Mouse (Mus musculus) embryonic facial prominence, embryonic 15.5 days (tissue): ENCODE results near the gene Gimap4. TPM values are rescaled to one million over a fixed set of nuclear protein-coding genes. Genes with fewer than 3 reads are reported as not detected.

ENCODE experiments used
- ATAC-seq: fragments of 200-750 bp; cut with Nextera tagmentation; 2 replicates; pipeline ENCODE4 v1.8.0; 2017; ENCODE audit warnings: low read depth, moderate TSS enrichment; ENCODE audit not compliant: insufficient number of reproducible peaks, low FRiP score, low TSS enrichment
- H3K27ac ChIP-seq: fragments of 300-500 bp; sonication (generic); replicated peaks from 2 replicates; pipeline ENCODE4 v1.5.1; 2015; ENCODE audit warnings: mild to moderate bottlenecking, inconsistent platforms
- H3K27me3 ChIP-seq: fragments of 300-500 bp; sonication (generic); 2 replicates; pipeline ENCODE4 v1.6.1; 2015; ENCODE audit warnings: inconsistent platforms
- H3K36me3 ChIP-seq: fragments of 300-500 bp; sonication (generic); 2 replicates; pipeline ENCODE4 v1.6.1; 2015; ENCODE audit warnings: mild to moderate bottlenecking, inconsistent platforms
- H3K4me1 ChIP-seq: fragments of 300-500 bp; sonication (generic); 2 replicates; pipeline ENCODE4 v1.6.1; 2015; ENCODE audit warnings: inconsistent platforms
- H3K4me2 ChIP-seq: fragments of 300-500 bp; sonication (generic); replicated peaks from 2 replicates; pipeline ENCODE4 v1.6.1; 2015; ENCODE audit warnings: mild to moderate bottlenecking, inconsistent platforms
- H3K4me3 ChIP-seq: fragments of 300-500 bp; sonication (generic); replicated peaks from 2 replicates; pipeline ENCODE4 v1.5.1; 2015; ENCODE audit warnings: mild to moderate bottlenecking, inconsistent platforms
- H3K9ac ChIP-seq: fragments of 300-500 bp; sonication (generic); 2 replicates; pipeline ENCODE4 v1.6.1; 2015; ENCODE audit warnings: inconsistent platforms
- H3K9me3 ChIP-seq: fragments of 300-500 bp; sonication (generic); replicated peaks from 2 replicates; pipeline ENCODE4 v1.6.1; 2016; ENCODE audit warnings: inconsistent platforms
- WGBS: fragments of 180-500 bp; shearing (Covaris S2); methylation state at CpG from one replicate; pipeline ENCODE4 v1.1.7; 2015; 5-methylcytosine and 5-hydroxymethylcytosine counted together
- polyA plus RNA-seq: library from polyadenylated mRNA; unstranded; fragments of >200 nt; fragmentation: Nextera tagmentation; extraction: Ambion mirVana; gene quantifications from 2 replicates; pipeline ENCODE4 v1.2.1, GENCODE M21; 2015

Gene Gimap4
- polyA plus RNA-seq, 1 experiment from 2014 or later, result 13.4 TPM

DNA sequence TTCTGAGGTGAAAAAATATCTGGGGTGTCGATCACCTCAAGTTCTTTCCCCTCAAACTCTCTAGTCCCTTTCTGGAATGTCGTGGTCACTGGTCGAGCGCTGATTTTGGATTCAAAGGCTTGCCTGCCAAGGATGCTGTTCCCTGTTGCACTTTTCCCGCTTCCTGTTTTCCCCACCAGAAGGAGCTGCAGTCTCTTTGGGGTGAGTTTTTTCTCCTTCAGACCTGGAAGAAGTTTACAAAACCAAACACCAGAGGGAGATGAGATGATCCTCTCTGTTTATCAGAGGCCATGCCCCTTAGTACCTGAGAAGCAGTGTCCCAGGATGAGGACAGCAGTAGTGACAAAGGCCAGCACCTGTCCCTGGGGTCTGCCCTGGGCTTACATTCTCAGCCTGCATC is 18.3 kb downstream of the Gimap4 start:
- Histone ChIP-seq H3K4me3 (no peak overlapping the region), H3K27me3 (no peaks in the 10 kb centered on the region), H3K4me1 (no peaks in the 10 kb centered on the region), H3K9ac (no peak overlapping the region), H3K9me3 (no peaks in the 10 kb centered on the region), H3K4me2 (no peak overlapping the region), H3K36me3 (no peaks in the 10 kb centered on the region), H3K27ac (no peak overlapping the region)
- 60% methylated on average over 5 of the region's 5 CpGs for whole genome bisulfite sequencing
- ATAC-seq, result no peak

DNA sequence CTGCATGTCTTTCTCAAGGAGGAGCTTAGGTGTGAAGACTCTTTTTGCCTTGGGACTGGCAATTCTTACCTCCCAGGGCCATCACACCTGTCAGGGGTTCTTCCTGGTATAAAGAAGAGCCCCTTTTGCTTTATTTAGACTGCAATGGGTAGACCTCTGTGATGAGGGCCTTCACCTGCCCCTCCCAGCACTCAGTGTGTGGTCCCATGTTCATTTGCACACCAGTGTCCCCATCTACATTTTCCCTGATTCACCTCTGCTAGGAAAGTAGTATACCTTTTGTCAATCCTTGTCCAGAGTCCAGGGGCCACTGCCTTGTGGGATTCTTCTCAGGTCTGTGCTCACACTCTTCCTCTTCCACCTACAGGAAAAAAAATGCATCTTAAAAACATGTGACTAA is 19.8 kb downstream of the Gimap4 start:
- no peaks in the 10 kb centered on the region for H3K27me3 ChIP-seq
- H3K36me3 ChIP-seq, result no peaks in the 10 kb centered on the region
- no peaks in the 10 kb centered on the region for H3K9me3 ChIP-seq
- no peak overlapping the region for H3K4me2 ChIP-seq
- H3K4me1 ChIP-seq, result no peaks in the 10 kb centered on the region
- ATAC-seq, result no peak
- H3K4me3 ChIP-seq, result no peak overlapping the region
- no peak overlapping the region for H3K9ac ChIP-seq
- H3K27ac ChIP-seq, result no peak overlapping the region

DNA sequence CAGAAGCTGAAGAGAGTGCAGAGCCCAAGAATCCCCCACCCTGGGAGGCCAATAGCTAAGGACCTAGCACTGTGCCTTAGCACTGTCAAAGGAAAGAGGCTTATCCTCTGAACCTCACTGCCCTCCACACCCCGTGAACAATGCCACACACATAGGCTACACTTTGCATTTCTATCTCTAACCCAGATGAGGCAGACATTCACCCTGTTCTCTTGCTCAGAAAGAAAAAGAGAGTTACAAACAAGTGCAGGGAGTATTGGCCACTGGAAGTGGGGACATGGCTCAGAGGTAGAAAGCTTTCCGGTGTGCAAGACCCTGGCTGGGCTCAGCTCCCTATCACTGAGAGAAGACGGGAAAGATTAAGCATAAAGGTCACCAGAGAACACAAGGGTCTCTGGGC is 21.8 kb downstream of the Gimap4 start:
- Histone ChIP-seq H3K27me3 (no peaks in the 10 kb centered on the region), H3K36me3 (no peaks in the 10 kb centered on the region), H3K27ac (no peak overlapping the region), H3K4me2 (no peak overlapping the region), H3K4me3 (no peak overlapping the region), H3K9ac (no peak overlapping the region), H3K9me3 (no peaks in the 10 kb centered on the region), H3K4me1 (no peaks in the 10 kb centered on the region)
- ATAC-seq, result no peak
- WGBS, result 51% methylated on average over 3 of the region's 3 CpGs

DNA sequence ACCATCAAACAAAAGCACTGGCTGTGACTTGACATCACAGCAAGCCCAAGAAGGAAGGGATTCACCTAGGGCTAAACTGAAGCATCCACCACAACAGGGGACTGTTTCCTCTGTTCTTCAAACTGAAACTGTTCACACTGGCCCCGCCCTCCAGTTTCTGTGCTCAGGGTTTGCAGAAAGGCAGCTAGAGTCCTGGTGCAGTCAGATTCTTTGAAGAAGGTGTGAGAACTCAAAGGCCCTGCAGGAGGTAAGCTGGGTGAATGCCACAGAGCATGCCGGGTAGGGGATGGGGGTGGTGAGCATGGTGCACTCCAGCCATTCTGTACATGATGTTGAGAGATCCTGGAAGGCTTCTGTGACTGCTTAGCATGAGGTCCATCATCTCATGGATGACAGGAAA is 34.1 kb downstream of the Gimap4 start, which contains the start of the genes Gm28053 and Gimap7:
Gene Gm28053, plus strand, starts transcription at position 153 of the 400 bp plus-strand sequence.
Gene Gimap7, plus strand, starts transcription at position 167 of the 400 bp plus-strand sequence.
- ATAC-seq, result no peak
- H3K27ac ChIP-seq, result no peak within 1 kb of the TSS
- H3K27me3 ChIP-seq, result no peaks in the 10 kb centered on the region
- 68% methylated on average over 2 of the region's 2 CpGs for WGBS
- H3K9me3 ChIP-seq, result no peaks in the 10 kb centered on the region
- no peak within 1 kb of the TSS for H3K4me3 ChIP-seq
- H3K9ac ChIP-seq, result no peak within 1 kb of the TSS
- no peak within 1 kb of the TSS for H3K4me2 ChIP-seq
- H3K36me3 ChIP-seq, result no peaks in the 10 kb centered on the region
- no peaks in the 10 kb centered on the region for H3K4me1 ChIP-seq

DNA sequence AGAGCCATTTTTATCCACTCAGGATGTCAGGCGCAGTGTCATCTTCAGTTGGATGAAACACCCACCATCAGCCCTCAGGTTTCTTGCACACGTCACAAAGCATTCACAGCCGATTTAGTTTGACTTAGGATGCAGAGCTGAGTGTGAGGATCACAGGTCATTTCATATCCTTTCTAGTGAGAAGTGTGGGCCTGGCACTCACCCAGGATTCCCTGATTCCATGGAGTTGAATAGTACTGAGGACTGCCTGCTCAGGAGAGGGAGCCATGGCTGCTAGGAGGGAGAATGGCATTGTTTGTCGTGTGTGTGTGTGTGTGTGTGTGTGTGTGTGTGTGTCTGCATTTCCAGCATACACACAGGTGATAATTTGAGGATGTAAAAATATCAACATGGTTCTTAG is 36.0 kb downstream of the Gimap4 start:
- no peaks in the 10 kb centered on the region for H3K9me3 ChIP-seq
- H3K36me3 ChIP-seq, result no peaks in the 10 kb centered on the region
- no peaks in the 10 kb centered on the region for H3K27me3 ChIP-seq
- no peak for ATAC-seq
- H3K9ac ChIP-seq, result no peak overlapping the region
- no peak overlapping the region for H3K4me3 ChIP-seq
- H3K27ac ChIP-seq, result no peak overlapping the region
- 76% methylated on average over 4 of the region's 4 CpGs for WGBS
- H3K4me2 ChIP-seq, result no peak overlapping the region
- no peaks in the 10 kb centered on the region for H3K4me1 ChIP-seq

DNA sequence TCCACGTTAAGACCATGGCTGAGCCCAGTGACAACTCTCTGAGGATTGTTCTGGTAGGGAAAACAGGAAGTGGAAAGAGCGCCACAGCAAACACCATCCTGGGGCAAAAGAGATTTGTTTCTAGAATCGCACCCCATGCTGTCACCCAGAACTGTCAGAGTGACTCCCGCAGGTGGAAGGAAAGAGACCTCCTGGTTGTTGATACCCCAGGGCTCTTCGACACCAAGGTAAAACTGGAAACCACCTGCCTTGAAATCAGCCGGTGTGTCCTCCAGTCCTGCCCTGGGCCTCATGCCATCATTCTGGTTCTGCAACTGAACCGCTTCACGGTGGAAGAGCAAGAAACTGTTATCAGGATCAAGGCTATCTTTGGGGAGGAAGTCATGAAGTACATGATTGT is 39.1 kb downstream of the Gimap4 start:
- Histone ChIP-seq H3K9ac (no peak overlapping the region), H3K27me3 (no peaks in the 10 kb centered on the region), H3K4me3 (no peak overlapping the region), H3K9me3 (no peaks in the 10 kb centered on the region), H3K36me3 (no peaks in the 10 kb centered on the region), H3K4me2 (no peak overlapping the region), H3K4me1 (no peaks in the 10 kb centered on the region), H3K27ac (no peak overlapping the region)
- no peak for ATAC-seq
- 74% methylated on average over 8 of the region's 8 CpGs for WGBS

DNA sequence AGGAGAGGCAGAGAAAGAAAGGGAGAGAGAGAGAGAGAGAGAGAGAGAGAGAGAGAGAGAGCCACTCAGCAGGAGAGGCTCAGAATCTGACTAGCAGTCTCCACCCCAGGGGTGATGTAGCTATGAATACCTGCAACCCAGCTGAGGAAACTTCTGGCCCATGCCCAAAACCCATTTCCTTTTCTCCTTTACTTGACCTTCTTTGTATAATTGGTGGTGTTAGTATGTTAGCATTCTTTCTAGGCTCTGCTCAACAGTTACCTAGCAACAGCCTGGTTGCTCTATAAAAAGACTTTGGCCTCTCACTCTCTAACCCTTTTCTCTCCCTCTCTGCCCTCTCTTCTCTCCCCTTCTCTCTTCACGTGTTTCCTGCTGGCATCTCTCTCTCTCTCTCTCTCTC is 41.1 kb downstream of the Gimap4 start:
- no peak for ATAC-seq
- H3K4me3 ChIP-seq, result no peak overlapping the region
- no peak overlapping the region for H3K9ac ChIP-seq
- H3K36me3 ChIP-seq, result no peaks in the 10 kb centered on the region
- no peak overlapping the region for H3K4me2 ChIP-seq
- H3K4me1 ChIP-seq, result no peaks in the 10 kb centered on the region
- no peaks in the 10 kb centered on the region for H3K27me3 ChIP-seq
- no peak overlapping the region for H3K27ac ChIP-seq
- 17% methylated on average over 1 of the region's 1 CpGs for WGBS
- no peaks in the 10 kb centered on the region for H3K9me3 ChIP-seq

DNA sequence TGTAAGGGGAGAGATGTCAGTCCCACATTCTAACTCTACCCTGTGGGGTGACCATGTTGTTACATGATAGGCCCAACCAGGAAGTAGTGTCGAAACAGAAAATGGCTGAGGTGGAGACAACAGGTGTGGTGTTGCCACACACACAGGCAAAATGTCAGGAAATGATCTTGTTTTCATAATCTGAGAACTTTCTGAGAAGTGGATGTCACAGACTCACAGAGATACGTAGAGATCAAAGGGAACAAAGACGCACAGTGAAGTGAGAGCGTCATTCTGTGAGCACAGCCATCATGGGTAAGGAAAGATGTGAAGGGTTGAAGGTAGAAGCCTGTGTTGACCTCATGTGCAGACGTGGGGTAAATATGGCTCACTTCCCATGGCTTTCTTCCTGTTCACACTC is 43.4 kb downstream of the Gimap4 start:
- Histone ChIP-seq H3K27ac (no peak overlapping the region), H3K27me3 (no peaks in the 10 kb centered on the region), H3K9ac (no peak overlapping the region), H3K4me3 (no peak overlapping the region), H3K9me3 (no peaks in the 10 kb centered on the region), H3K4me2 (no peak overlapping the region), H3K36me3 (no peaks in the 10 kb centered on the region), H3K4me1 (no peaks in the 10 kb centered on the region)
- WGBS, result 86% methylated on average over 5 of the region's 5 CpGs
- no peak for ATAC-seq

DNA sequence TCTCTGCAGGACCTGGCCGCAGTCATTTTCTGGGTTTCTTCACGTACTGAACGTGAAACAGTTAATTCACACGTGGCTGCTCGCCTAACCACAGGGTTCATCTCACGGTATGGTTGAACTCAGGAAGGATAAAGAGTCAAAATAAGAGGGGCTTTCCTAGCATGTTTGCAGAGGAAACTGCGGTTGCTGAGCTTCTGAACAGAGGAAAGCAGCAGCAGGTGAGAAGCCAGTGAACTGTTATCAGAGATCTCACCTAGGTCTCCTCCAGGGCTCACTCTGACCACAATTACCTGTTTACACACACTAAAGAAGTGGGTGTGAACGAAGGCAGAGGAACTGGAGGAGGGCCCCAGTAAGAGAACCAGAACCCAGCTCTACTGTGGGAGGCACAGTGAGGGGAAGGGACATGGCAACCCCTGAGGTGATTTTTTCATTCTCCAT is 48.5 kb downstream of the Gimap4 start:
- no peak overlapping the region for H3K4me2 ChIP-seq
- H3K27ac ChIP-seq, result no peak overlapping the region
- ATAC-seq, result no peak
- no peaks in the 10 kb centered on the region for H3K36me3 ChIP-seq
- no peaks in the 10 kb centered on the region for H3K27me3 ChIP-seq
- H3K4me1 ChIP-seq, result no peaks in the 10 kb centered on the region
- H3K9me3 ChIP-seq, result no peaks in the 10 kb centered on the region
- 46% methylated on average over 8 of the region's 8 CpGs for WGBS
- H3K9ac ChIP-seq, result no peak overlapping the region
- no peak overlapping the region for H3K4me3 ChIP-seq

DNA sequence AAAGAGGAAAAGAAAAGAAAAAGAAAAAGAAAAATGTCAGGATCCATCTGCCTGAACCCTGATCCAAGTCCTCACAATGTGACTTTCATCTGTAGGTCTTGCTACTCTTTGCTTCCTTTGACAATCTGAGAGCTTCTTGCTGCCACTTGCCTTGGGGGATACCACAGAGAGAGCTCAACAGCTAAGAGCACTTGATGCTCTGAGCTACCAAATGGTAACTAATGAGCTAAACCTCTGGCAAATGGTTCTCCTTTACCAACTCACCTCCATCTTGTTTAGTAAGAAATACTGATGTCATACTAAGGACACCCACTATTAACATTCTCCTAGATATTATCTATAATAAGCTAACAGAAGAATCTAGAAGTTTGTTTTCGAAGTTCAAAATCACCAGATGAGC is 49.3 kb downstream of the Gimap4 start:
- H3K9ac ChIP-seq, result no peak overlapping the region
- no peaks in the 10 kb centered on the region for H3K36me3 ChIP-seq
- no peak overlapping the region for H3K4me3 ChIP-seq
- no peaks in the 10 kb centered on the region for H3K9me3 ChIP-seq
- WGBS, result 82% methylated on average over 1 of the region's 1 CpGs
- H3K4me2 ChIP-seq, result no peak overlapping the region
- no peaks in the 10 kb centered on the region for H3K4me1 ChIP-seq
- no peaks in the 10 kb centered on the region for H3K27me3 ChIP-seq
- H3K27ac ChIP-seq, result no peak overlapping the region
- no peak for ATAC-seq

DNA sequence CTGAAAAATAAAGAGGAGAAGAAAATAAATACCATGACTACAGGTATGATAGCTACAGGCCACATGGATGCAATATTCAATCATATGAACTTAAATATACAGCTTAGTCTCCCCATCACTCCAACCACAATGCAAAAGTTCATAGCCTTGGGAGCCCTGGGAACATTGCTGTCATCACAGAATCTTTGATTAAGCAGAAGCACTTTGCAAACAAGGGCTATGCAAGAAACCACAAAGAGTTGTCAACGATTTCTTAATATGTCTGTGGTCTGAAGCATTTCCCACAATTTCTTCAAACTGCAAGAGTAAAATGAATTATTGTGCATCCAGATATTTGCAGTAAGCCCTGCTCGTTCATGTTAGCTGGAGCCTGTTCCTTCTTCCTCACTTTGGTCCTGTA is 52.7 kb downstream of the Gimap4 start:
- WGBS, result 57% methylated on average over 2 of the region's 2 CpGs
- H3K36me3 ChIP-seq, result no peaks in the 10 kb centered on the region
- no peaks in the 10 kb centered on the region for H3K9me3 ChIP-seq
- peaks cover 18% of the 10 kb centered on the region for H3K27me3 ChIP-seq
- no peak overlapping the region for H3K9ac ChIP-seq
- no peak overlapping the region for H3K27ac ChIP-seq
- H3K4me1 ChIP-seq, result 0 out of 2 replicates have a peak, but pooled peaks cover under 1% of the 10 kb centered on the region
- no peak overlapping the region for H3K4me3 ChIP-seq
- no peak overlapping the region for H3K4me2 ChIP-seq
- no peak for ATAC-seq

DNA sequence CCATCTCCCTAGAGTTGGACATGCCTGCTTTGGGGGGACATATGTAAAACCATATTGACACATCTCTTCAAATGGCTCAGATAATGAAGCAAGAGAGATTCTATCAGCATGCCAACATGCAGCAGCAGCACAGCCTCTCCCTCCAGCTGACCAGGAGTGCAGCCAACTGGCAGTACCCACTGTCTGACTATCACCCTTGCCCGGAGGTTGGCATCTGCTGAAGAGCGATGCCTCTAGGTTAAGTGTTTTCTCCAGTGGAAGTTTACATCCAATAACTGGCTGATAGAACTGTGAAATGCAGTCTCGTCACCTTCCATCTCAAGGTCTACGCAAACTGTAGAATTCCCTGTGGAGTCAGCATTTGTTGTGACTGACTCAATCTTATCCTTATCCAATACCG is 53.3 kb downstream of the Gimap4 start:
- H3K36me3 ChIP-seq, result no peaks in the 10 kb centered on the region
- H3K4me2 ChIP-seq, result no peak overlapping the region
- 89% methylated on average over 5 of the region's 5 CpGs for WGBS
- no peak overlapping the region for H3K4me3 ChIP-seq
- no peak overlapping the region for H3K27ac ChIP-seq
- ATAC-seq, result no peak
- H3K27me3 ChIP-seq, result peaks cover 24% of the 10 kb centered on the region
- no peaks in the 10 kb centered on the region for H3K9me3 ChIP-seq
- no peak overlapping the region for H3K9ac ChIP-seq
- H3K4me1 ChIP-seq, result peaks cover 7% of the 10 kb centered on the region
